Mouse (Mus musculus): ENCODE data around the gene Zfp174. TPM values are rescaled to one million over a fixed set of nuclear protein-coding genes. Genes with fewer than 3 reads are reported as not detected.

Zfp174 gene
- total and polyA plus RNA-seq, 3 experiments: 0.26 to 0.98 (median 0.37) TPM

DNA sequence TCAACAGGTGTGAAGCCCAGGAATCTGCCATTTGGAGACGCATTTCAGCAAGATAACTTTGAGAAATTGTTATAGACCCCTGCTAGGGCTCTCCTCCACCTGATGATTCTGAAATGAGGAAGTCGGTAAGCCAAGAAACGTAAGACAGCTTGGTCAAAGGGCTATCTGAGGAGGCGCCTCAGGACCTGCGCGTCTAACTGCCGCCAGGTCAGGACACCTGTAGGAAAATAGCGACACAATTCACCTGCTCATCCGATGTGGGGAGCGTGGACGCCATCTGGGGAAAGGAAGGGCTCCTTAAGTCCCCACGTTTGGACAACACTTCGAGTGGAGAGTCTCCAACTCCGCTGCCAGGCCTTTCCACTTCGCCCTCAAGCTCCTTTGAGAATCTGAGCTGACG is 24.7 kb downstream of the Zfp174 start:
- no peak for DNase-seq (ENCODE audit: extremely low read depth)
- Histone ChIP-seq H3K79me2 (replicated peaks; ENCODE audit: control insufficient read depth, extremely low read depth, insufficient read depth, poor library complexity, severe bottlenecking) (peaks cover 8% of the 10 kb centered on the region), H3K4me3 (replicated peaks in 1 of 3; ENCODE audit: low read depth in 2 of 3, low read length in 2 of 3, poor library complexity in 1 of 3) (peak overlapping the region; percentile 62 to 92 (median 65)), H3K27ac (ENCODE audit: insufficient read depth, low read depth) (no peak overlapping the region), H3K4me2 (ENCODE audit: insufficient read depth, low read depth, poor library complexity, severe bottlenecking) (peak overlapping the region; percentile 52), H3K36me3 (replicated peaks in 1 of 2; ENCODE audit: control insufficient read depth in 1 of 2, insufficient read depth in 1 of 2, low read length in 1 of 2) (peaks cover 16 to 40% of the 10 kb centered on the region in 2 experiments), H3K9ac (ENCODE audit: insufficient read depth, low read depth) (peak overlapping the region; percentile 57), H3K27me3 (replicated peaks) (no peaks in the 10 kb centered on the region), H3K9me3 (replicated peaks; ENCODE audit: low read length) (no peaks in the 10 kb centered on the region), H3K4me1 (ENCODE audit: control insufficient read depth in 1 of 2, insufficient read depth in 2 of 2) (peaks cover 2 to 31% of the 10 kb centered on the region in 2 experiments; a peak in 2 of 4 replicates)
- no peak for TF ChIP-seq PAX5 (IDR thresholded peaks at IDR 0.05; ENCODE audit: low read length)
- no peak for TF ChIP-seq MXI1 (IDR thresholded peaks at IDR 0.05; ENCODE audit: low read depth, low read length)
- no peak for TF ChIP-seq IRF4 (IDR thresholded peaks at IDR 0.05; ENCODE audit: low read depth, low read length)
- TF ChIP-seq HCFC1 (IDR thresholded peaks at IDR 0.05; ENCODE audit: low read depth, low read length): no peak
- TF ChIP-seq NELFE (IDR thresholded peaks at IDR 0.05; ENCODE audit: low read depth, low read length): no peak
- no peak for TF ChIP-seq TCF12 (IDR thresholded peaks at IDR 0.05; ENCODE audit: low read depth, low read length)
- TF ChIP-seq POLR2AphosphoS2 (IDR thresholded peaks at IDR 0.05; ENCODE audit: low read depth, low read length): no peak
- TF ChIP-seq CTCF (conservative IDR thresholded peaks at IDR 0.05 in 1 of 2, IDR thresholded peaks at IDR 0.05 in 1 of 2; ENCODE audit: low read depth in 2 of 2, low read length in 2 of 2): no peak
- TF ChIP-seq USF2 (conservative IDR thresholded peaks at IDR 0.05; ENCODE audit: low read depth, low read length): no peak
- no peak for TF ChIP-seq CHD1 (IDR thresholded peaks at IDR 0.05; ENCODE audit: low read depth, low read length)
- TF ChIP-seq JUND (conservative IDR thresholded peaks at IDR 0.05; ENCODE audit: low read depth, low read length): no peak
- TF ChIP-seq MAFK (IDR thresholded peaks at IDR 0.05; ENCODE audit: insufficient replicate concordance, low read length): no peak
- no peak; the same call in 1 of the 2 replicates for TF ChIP-seq MAX (IDR thresholded peaks at IDR 0.05; ENCODE audit: low read length)
- TF ChIP-seq SMC3 (IDR thresholded peaks at IDR 0.05; ENCODE audit: low read depth, low read length): no peak
- no peak for TF ChIP-seq RAD21 (IDR thresholded peaks at IDR 0.05; ENCODE audit: low read depth, low read length)
- TF ChIP-seq POLR2A (IDR thresholded peaks at IDR 0.05; ENCODE audit: low read depth, low read length): no peak
- TF ChIP-seq ZKSCAN1 (IDR thresholded peaks at IDR 0.05; ENCODE audit: borderline replicate concordance, low read depth, low read length): no peak
- no peak for TF ChIP-seq CHD2 (IDR thresholded peaks at IDR 0.05; ENCODE audit: low read length)
- TF ChIP-seq BHLHE40 (IDR thresholded peaks at IDR 0.05; ENCODE audit: low read depth, low read length): no peak
- no peak for TF ChIP-seq ZNF384 (IDR thresholded peaks at IDR 0.05; ENCODE audit: low read depth, low read length)
- in situ Hi-C loops (cut with MboI; ENCODE audit: low pct_ligation_motif_present, low pct_unique_long_range_greater_than_20kb, low sequenced_read_pairs) (no loop called here), dilution Hi-C loops (cut with MboI; ENCODE audit: extremely low pct_ligation_motif_present, extremely low pct_unique_long_range_greater_than_20kb, low sequenced_read_pairs) (no loop called here)

GRCm38 (mm10) chr16:3872216-3873047 is 25.4 kb downstream of the Zfp174 start, which contains the start of gene Naa60:
Gene Naa60 (plus strand): TSS chr16:3872375.
- Histone ChIP-seq H3K27ac (ENCODE audit: insufficient read depth, low read depth) (no peak within 1 kb of the TSS), H3K4me1 (ENCODE audit: control insufficient read depth in 1 of 2, insufficient read depth in 2 of 2) (peaks cover 2 to 31% of the 10 kb centered on the region in 2 experiments; a peak in 2 of 4 replicates), H3K9me3 (replicated peaks; ENCODE audit: low read length) (no peaks in the 10 kb centered on the region), H3K27me3 (replicated peaks) (no peaks in the 10 kb centered on the region), H3K36me3 (replicated peaks in 1 of 2; ENCODE audit: control insufficient read depth in 1 of 2, insufficient read depth in 1 of 2, low read length in 1 of 2) (peaks cover 14 to 40% of the 10 kb centered on the region in 2 experiments), H3K4me2 (ENCODE audit: insufficient read depth, low read depth, poor library complexity, severe bottlenecking) (peak within 1 kb of the TSS; percentile 52), H3K9ac (ENCODE audit: insufficient read depth, low read depth) (peak within 1 kb of the TSS; percentile 57), H3K4me3 (replicated peaks in 1 of 3; ENCODE audit: low read depth in 2 of 3, low read length in 2 of 3, poor library complexity in 1 of 3) (peak within 1 kb of the TSS; percentile 62 to 92 (median 65)), H3K79me2 (replicated peaks; ENCODE audit: control insufficient read depth, extremely low read depth, insufficient read depth, poor library complexity, severe bottlenecking) (peaks cover 8% of the 10 kb centered on the region)
- dilution Hi-C loops (cut with MboI; ENCODE audit: extremely low pct_ligation_motif_present, extremely low pct_unique_long_range_greater_than_20kb, low sequenced_read_pairs) (no loop called here), in situ Hi-C loops (cut with MboI; ENCODE audit: low pct_ligation_motif_present, low pct_unique_long_range_greater_than_20kb, low sequenced_read_pairs) (no loop called here)
- peak; percentile 96 for DNase-seq (ENCODE audit: extremely low read depth)
- TF ChIP-seq MXI1 (IDR thresholded peaks at IDR 0.05; ENCODE audit: low read depth, low read length) (peak; percentile 94), MAX (IDR thresholded peaks at IDR 0.05; ENCODE audit: low read length) (peak; percentile 68), SMC3 (IDR thresholded peaks at IDR 0.05; ENCODE audit: low read depth, low read length) (no peak), PAX5 (IDR thresholded peaks at IDR 0.05; ENCODE audit: low read length) (no peak), POLR2AphosphoS2 (IDR thresholded peaks at IDR 0.05; ENCODE audit: low read depth, low read length) (0 out of 2 replicates have a peak, but pooled peaks have one; percentile 38), KAT2A (IDR thresholded peaks at IDR 0.05; ENCODE audit: insufficient replicate concordance, low read length) (peak; percentile 66; the same call in 1 of the 2 replicates), RAD21 (IDR thresholded peaks at IDR 0.05; ENCODE audit: low read depth, low read length) (no peak), NRF1 (IDR thresholded peaks at IDR 0.05; ENCODE audit: low read depth, low read length) (no peak), SIN3A (IDR thresholded peaks at IDR 0.05; ENCODE audit: low read length) (peak; percentile 85), ELF1 (IDR thresholded peaks at IDR 0.05; ENCODE audit: low read depth, low read length) (peak; percentile 76), ZMIZ1 (IDR thresholded peaks at IDR 0.05; ENCODE audit: low read depth, low read length) (peak; percentile 54), RCOR1 (conservative IDR thresholded peaks at IDR 0.05; ENCODE audit: low read depth, low read length) (no peak), CTCF (conservative IDR thresholded peaks at IDR 0.05 in 1 of 2, IDR thresholded peaks at IDR 0.05 in 1 of 2; ENCODE audit: low read depth in 2 of 2, low read length in 2 of 2) (no peak), POLR2A (IDR thresholded peaks at IDR 0.05; ENCODE audit: low read depth, low read length) (peak; percentile 73), BHLHE40 (IDR thresholded peaks at IDR 0.05; ENCODE audit: low read depth, low read length) (no peak), MEF2A (IDR thresholded peaks at IDR 0.05; ENCODE audit: borderline replicate concordance, low read depth, low read length) (peak; percentile 43; the same call in 1 of the 2 replicates), E2F4 (IDR thresholded peaks at IDR 0.05; ENCODE audit: insufficient replicate concordance, low read depth, low read length) (no peak), TBP (conservative IDR thresholded peaks at IDR 0.05; ENCODE audit: low read depth, low read length) (no peak), NELFE (IDR thresholded peaks at IDR 0.05; ENCODE audit: low read depth, low read length) (peak; percentile 68), CHD1 (IDR thresholded peaks at IDR 0.05; ENCODE audit: low read depth, low read length) (no peak)
